In genomic region chr7:100533503-100533902, GRCm38 (mm10) we compare ENCODE assay signal across 14 mouse cellular contexts. TPM values are rescaled to one million over a fixed set of nuclear protein-coding genes. Genes with fewer than 3 reads are reported as not detected.
DNase-seq lines count a peak whose midpoint lies in the region; TF ChIP-seq lines count a peak whose summit lies in the region.
"Had no signal": no experiment of that assay in that cellular context is flagged by ENCODE, and none has a peak within 500 bp of the region (broad histone marks: within the 10 kb centered on the region; RNA-seq: fewer than 3 reads in every experiment).

No protein-coding gene starts in this region.

- TF ChIP-seq EP300 in ES-Bruce4 (IDR thresholded peaks at IDR 0.05; ENCODE audit: insufficient read depth, low read depth, low read length): no peak

- no peaks in the 10 kb centered on the region for H3K36me3 ChIP-seq in ES-Bruce4 (ENCODE audit: control insufficient read depth, insufficient read depth, low read length, poor library complexity, severe bottlenecking)
- H3K36me3 ChIP-seq: embryonic facial prominence, embryonic 13.5 days; forebrain, embryonic 10.5 days; midbrain, embryonic 15.5 days had no signal

- peak; percentile 49 to 52 for DNase-seq in lung, adult 18-20 months
- peak; percentile 31 to 56 for DNase-seq in lung, postnatal 4 days
- DNase-seq in cerebellum, postnatal 10 days: no peak
- no peak for DNase-seq in embryo, embryonic 10 days (ENCODE audit: low spot score)
- no peak for DNase-seq in heart, adult 8-10 months (ENCODE audit: low spot score)
- DNase-seq: adrenal gland, adult 8-10 months; cerebellum, postnatal 14 days; heart, adult 2 months had no signal

- peak overlapping the region; percentile 42; the same call in 1 of the 2 replicates for H3K9ac ChIP-seq in ES-Bruce4 (ENCODE audit: low read depth, poor library complexity, severe bottlenecking)
- H3K9ac ChIP-seq: embryonic facial prominence, embryonic 13.5 days; midbrain, embryonic 15.5 days had no signal

- no peaks in the 10 kb centered on the region for H3K27me3 ChIP-seq in ES-Bruce4 (ENCODE audit: control insufficient read depth, insufficient read depth, low read length, poor library complexity, severe bottlenecking)
- H3K27me3 ChIP-seq: embryonic facial prominence, embryonic 13.5 days; midbrain, embryonic 15.5 days had no signal

- H3K9me3 ChIP-seq in ES-Bruce4 (replicated peaks; ENCODE audit: control insufficient read depth, insufficient read depth, low read length, poor library complexity, severe bottlenecking): no peaks in the 10 kb centered on the region
- H3K9me3 ChIP-seq: embryonic facial prominence, embryonic 13.5 days; forebrain, embryonic 10.5 days; midbrain, embryonic 15.5 days had no signal

- no peak for TF ChIP-seq POLR2A in ES-Bruce4 (IDR thresholded peaks at IDR 0.05; ENCODE audit: insufficient read depth, low read length)
- no peak for TF ChIP-seq POLR2A in bone marrow macrophage, adult 2 months (IDR thresholded peaks at IDR 0.05; ENCODE audit: borderline replicate concordance, low read depth, low read length)

- H3K4me1 ChIP-seq in ES-Bruce4 (ENCODE audit: control insufficient read depth, insufficient read depth, low read length): no peaks in the 10 kb centered on the region
- H3K4me1 ChIP-seq in bone marrow macrophage, adult 2 months (ENCODE audit: control insufficient read depth, insufficient read depth, low read length): peaks cover 43% of the 10 kb centered on the region

- no peak overlapping the region for H3K4me3 ChIP-seq in ES-Bruce4 (ENCODE audit: low read depth, low read length)
- peak overlapping the region; percentile 27 for H3K4me3 ChIP-seq in bone marrow macrophage, adult 2 months (ENCODE audit: insufficient read depth, low read length)
- H3K4me3 ChIP-seq: embryonic facial prominence, embryonic 13.5 days; forebrain, embryonic 10.5 days; heart, adult 2 months; midbrain, embryonic 15.5 days had no signal

- peak overlapping the region; percentile 74 for H3K27ac ChIP-seq in ES-Bruce4 (ENCODE audit: insufficient read depth, low read length)
- H3K27ac ChIP-seq in bone marrow macrophage, adult 2 months (ENCODE audit: insufficient read depth, low read depth, low read length): peak overlapping the region; percentile 97
- H3K27ac ChIP-seq: embryonic facial prominence, embryonic 13.5 days; forebrain, embryonic 10.5 days; heart, adult 2 months; midbrain, embryonic 15.5 days had no signal

- no peak for TF ChIP-seq CTCF in ES-Bruce4 (IDR thresholded peaks at IDR 0.05; ENCODE audit: low read depth, low read length)
- no peak for TF ChIP-seq CTCF in bone marrow macrophage, adult 2 months (IDR thresholded peaks at IDR 0.05; ENCODE audit: low read depth, low read length)

RNA-seq across cellular contexts. Expression of gene Coa4, which starts 3.4 kb away (rescaled TPM):
- polyA plus RNA-seq in ES-Bruce4 (2011; ENCODE audit: insufficient read depth, insufficient read length, low read depth, missing spikeins): 9.2 and 14.6 TPM in 2 replicates
- polyA plus RNA-seq in bone marrow macrophage, adult 2 months (2012; ENCODE audit: insufficient read depth, insufficient read length, missing spikeins): 25.9 and 29.7 TPM in 2 replicates
- 10 to 100 TPM; 14.3 to 19.9 (median 17.6) TPM for total RNA-seq in heart, adult 8-10 months (2022)

RNA-seq across cellular contexts. Expression of gene Dnajb13, which starts 18.7 kb away (rescaled TPM):
- polyA plus RNA-seq in ES-Bruce4 (2011; ENCODE audit: insufficient read depth, insufficient read length, low read depth, missing spikeins): 0.39 TPM in 1 of 2 replicates, not detected in the other
- polyA plus RNA-seq in bone marrow macrophage, adult 2 months (2012; ENCODE audit: insufficient read depth, insufficient read length, missing spikeins): 0.63 and 1.5 TPM in 2 replicates
- under 1 TPM in 1 of 4 experiments, not detected in 3; 0.50 TPM for total RNA-seq in heart, adult 8-10 months (2022)
- total RNA-seq: heart, adult 2 months; heart, postnatal 25 days had no signal

RNA-seq across cellular contexts. Expression of gene Ucp2, which starts 40.4 kb away (rescaled TPM):
- polyA plus RNA-seq in ES-Bruce4 (2011; ENCODE audit: insufficient read depth, insufficient read length, low read depth, missing spikeins): 162 and 171 TPM in 2 replicates
- polyA plus RNA-seq in bone marrow macrophage, adult 2 months (2012; ENCODE audit: insufficient read depth, insufficient read length, missing spikeins): 1,592 and 1,654 TPM in 2 replicates
- total RNA-seq in heart, adult 8-10 months (2022): 100 to 1,000 TPM; 165 to 276 (median 226) TPM

Comparison
In these comparisons a context has a peak if more than half of its experiments do, and no peak if none do; other contexts are left out.
1. DNase-seq: peak in lung, adult 18-20 months (2 of 2) and lung, postnatal 4 days (2 of 2); none in cerebellum, postnatal 10 days (0 of 2), embryo, embryonic 10 days (single experiment) and heart, adult 8-10 months (single experiment).